Mouse (Mus musculus): ENCODE data around the gene Arid4b.

The Arid4b gene

DNA sequence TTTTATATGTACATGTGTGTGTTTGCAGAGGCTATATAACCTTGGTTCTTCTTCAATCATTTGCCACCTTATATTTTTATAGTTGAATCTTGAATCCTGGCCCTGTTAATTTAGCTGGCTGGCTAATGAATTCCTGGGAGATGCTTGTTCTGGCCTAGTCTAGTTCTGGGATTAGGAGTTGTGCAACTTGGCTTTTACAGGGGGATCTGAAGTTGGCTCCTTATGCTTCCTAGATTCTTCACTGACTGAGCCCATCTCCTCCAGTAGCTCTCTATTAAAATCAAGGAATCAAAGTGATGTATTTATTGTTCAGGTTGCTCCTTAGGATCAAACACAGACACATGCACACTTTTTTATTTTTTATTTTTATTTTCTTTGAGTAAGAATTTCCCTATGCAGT, 3.5 kb upstream of the Arid4b start:
- in situ Hi-C loops (cut with MboI, MseI) = loop anchor here in 1 of 2 experiments (25.0 kb wide), 1 partner anchor 553 kb away; the partner anchor contains the start of genes Mrpl32 and Psma2

DNA sequence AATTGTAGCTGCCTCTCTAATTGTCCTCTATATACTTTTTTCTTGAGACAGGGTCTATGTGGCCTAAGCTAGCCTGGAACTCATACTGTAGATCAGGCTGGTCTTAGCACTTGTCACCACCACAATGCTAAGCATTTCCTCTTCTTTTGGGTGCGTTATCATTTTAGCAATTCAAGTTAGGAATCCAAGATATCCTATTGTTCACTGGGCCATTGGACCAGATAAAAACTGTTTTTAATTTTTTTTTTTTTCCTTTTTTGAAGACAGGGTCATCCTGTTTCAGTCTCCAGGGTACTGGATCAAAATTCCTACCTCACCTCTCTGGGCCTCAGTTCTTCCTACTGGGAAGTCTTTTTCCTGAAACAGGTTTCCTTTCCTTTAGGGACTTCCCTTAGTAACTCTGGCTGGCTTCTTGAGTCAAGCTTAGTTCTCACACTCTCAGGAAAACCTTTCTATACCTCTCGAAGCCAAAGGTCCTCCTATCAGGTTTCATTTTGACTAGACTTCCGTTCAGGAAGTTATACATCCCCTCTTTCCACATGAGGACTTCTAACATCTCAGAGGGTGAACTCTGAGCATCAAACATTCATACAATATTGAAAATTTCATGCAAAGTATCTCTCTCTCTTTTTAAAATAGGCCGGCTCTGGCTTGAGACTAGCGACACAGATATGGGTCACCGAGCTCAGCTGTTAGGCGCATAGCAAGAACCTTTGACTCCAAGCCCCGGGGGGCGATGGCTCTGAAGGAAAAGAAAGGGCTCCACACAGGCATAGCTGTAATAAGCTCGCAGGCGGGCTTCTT, 621 bp upstream of the Arid4b start:
- in situ Hi-C loops (cut with MboI, MseI) = loop anchor here (5.0 to 25.0 kb wide), 2 partner anchors 550 to 560 kb away; partner anchors contain the start of genes Mrpl32 (in 1 of the 2) and Psma2 (in 1 of the 2)

DNA sequence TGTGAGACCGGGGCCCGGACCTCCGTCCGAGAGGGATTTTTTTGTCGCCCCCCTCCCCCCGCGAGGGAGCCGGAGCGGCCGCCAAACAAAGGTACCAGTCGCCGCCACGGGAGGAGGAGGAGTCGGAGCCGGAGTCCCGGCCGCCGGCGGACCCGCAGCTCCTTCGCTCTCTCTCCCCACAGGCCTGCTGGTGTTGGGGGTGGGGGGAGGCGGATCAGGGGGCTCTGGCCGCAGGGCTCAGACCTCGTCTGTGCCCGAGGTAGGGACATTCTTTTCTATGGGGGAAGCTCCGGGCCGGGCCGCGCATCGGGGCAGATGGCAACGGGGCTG, 875 bp downstream of the Arid4b start:
- in situ Hi-C loops (cut with MboI, MseI) = loop anchor here (5.0 to 25.0 kb wide), 2 partner anchors 548 to 558 kb away; partner anchors contain the start of genes Mrpl32 (in 1 of the 2) and Psma2 (in 1 of the 2)

GRCm38 (mm10) chr13:14064341-14065027, 1.5 kb downstream of the Arid4b start:
- in situ Hi-C loops (cut with MboI, MseI) = loop anchor here (5.0 to 25.0 kb wide), 3 partner anchors 38 to 558 kb away; partner anchors contain the start of genes Mrpl32 (in 1 of the 2) and Psma2 (in 1 of the 2)

- in situ Hi-C loops (cut with MboI, MseI) = loop anchor here (5.0 to 25.0 kb wide), 2 partner anchors 37 to 547 kb away; partner anchors contain the start of genes Mrpl32 (in 1 of the 2) and Psma2 (in 1 of the 2)
Measured at GRCm38 (mm10) chr13:14065028-14065380, 2.0 kb downstream of the Arid4b start.

DNA sequence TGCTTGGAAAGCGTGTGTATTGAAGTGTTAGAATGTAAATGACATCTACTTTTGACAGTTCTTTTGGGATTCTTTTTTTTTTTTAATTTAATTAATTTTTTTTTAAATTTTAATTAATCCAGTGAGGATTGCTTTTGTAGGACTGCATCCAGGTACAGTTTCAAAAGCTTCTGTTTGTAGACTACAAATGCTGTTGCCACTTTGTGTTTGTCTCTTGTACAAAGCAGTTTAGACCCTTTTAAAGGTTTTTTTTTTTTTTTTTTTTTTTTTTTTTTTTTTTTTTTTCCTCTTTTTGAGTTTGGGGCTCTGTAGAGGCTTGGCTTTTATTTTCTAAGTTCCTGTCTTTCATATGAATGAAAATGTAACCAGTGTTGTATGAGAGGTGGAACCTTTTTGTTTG, 2.7 kb downstream of the Arid4b start:
- in situ Hi-C loops (cut with MboI, MseI) = loop anchor here (5.0 to 25.0 kb wide), 2 partner anchors 37 to 547 kb away; partner anchors contain the start of genes Mrpl32 (in 1 of the 2) and Psma2 (in 1 of the 2)

GRCm38 (mm10) chr13:14068035-14068434, 5.0 kb downstream of the Arid4b start:
- in situ Hi-C loops (cut with MboI, MseI) = loop anchor here (5.0 to 25.0 kb wide), 2 partner anchors 34 to 544 kb away; partner anchors contain the start of genes Mrpl32 (in 1 of the 2) and Psma2 (in 1 of the 2)

- in situ Hi-C loops (cut with MboI, MseI) = loop anchor here (5.0 to 25.0 kb wide), 2 partner anchors 33 to 543 kb away; partner anchors contain the start of genes Mrpl32 (in 1 of the 2) and Psma2 (in 1 of the 2)
Measured at GRCm38 (mm10) chr13:14069291-14069690, 6.3 kb downstream of the Arid4b start.

- in situ Hi-C loops (cut with MboI, MseI) = loop anchor here in 1 of 2 experiments (25.0 kb wide), 1 partner anchor 538 kb away; the partner anchor contains the start of genes Mrpl32 and Psma2
Measured at GRCm38 (mm10) chr13:14074371-14074770, 11.3 kb downstream of the Arid4b start.

- in situ Hi-C loops (cut with MboI, MseI) = no loop called here
Measured at GRCm38 (mm10) chr13:14075326-14075725, 12.3 kb downstream of the Arid4b start.

DNA sequence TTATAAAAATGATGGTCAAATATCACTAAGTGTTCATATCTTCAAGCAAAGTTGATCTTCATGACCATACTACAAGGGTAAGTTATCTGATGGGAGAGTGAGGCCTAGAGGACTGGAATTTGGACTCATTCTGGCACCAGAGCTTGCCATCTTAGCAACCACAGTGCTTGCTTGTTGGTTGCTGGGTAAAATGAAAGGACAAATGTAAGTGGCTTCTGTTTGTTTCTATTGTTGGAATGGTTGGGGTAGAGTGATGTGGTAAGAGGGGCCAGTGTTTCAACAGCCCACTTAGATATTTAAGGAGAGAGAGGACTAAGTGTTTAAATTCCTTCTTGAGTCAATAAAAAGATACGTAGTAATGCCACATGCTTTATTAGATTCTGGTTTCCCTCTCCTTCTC, 25.6 kb downstream of the Arid4b start:
- in situ Hi-C loops (cut with MboI, MseI) = no loop called here

GRCm38 (mm10) chr13:14103026-14103425, 40.0 kb downstream of the Arid4b start:
- in situ Hi-C loops (cut with MboI, MseI) = loop anchor here in 1 of 2 experiments (5.0 kb wide), 1 partner anchor 36 kb away; no protein-coding TSS in a partner anchor

GRCm38 (mm10) chr13:14110154-14110873, 47.3 kb downstream of the Arid4b start:
- in situ Hi-C loops (cut with MboI, MseI) = no loop called here

- in situ Hi-C loops (cut with MboI, MseI) = no loop called here
Measured at GRCm38 (mm10) chr13:14111146-14111545, 48.1 kb downstream of the Arid4b start.

DNA sequence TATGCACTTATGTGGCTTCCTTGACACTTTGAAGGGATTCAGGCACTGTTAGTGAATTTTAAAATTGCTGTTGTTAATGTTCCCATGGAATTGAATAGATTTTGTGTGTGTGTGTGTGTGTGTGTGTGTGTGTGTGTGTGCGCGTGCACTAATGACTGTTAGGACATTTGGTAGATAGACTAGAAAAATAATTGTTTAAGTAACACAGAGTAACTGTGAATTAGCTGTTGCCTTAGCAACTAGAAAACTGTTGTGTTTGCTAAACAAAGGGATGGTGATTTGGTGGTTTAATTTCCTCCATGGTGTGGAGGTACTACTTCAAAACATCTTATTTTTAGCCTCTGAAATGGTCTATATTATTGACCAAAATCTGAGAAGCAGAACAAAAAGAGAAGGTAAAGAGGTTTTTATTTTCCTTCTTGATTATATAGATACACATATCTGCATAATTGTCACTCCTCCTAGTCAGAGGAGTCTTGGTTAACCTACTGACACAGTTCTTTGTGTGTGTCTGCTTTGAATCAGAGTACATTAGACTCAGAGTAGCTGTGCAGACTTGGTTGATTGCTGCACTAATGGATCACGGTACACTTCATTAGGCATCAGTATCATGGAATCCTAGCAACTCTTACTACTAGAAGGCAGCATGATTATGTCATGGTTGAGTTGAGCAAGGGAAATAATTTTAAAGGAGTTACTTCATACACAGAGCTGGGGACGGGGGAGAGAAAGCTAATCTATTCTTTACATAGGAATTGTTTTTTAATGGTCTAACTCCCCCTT, 50.9 kb downstream of the Arid4b start:
- in situ Hi-C loops (cut with MboI, MseI) = no loop called here

GRCm38 (mm10) chr13:14115805-14116204, 52.8 kb downstream of the Arid4b start:
- in situ Hi-C loops (cut with MboI, MseI) = no loop called here

GRCm38 (mm10) chr13:14131651-14132050, 68.6 kb downstream of the Arid4b start:
- in situ Hi-C loops (cut with MboI, MseI) = no loop called here

DNA sequence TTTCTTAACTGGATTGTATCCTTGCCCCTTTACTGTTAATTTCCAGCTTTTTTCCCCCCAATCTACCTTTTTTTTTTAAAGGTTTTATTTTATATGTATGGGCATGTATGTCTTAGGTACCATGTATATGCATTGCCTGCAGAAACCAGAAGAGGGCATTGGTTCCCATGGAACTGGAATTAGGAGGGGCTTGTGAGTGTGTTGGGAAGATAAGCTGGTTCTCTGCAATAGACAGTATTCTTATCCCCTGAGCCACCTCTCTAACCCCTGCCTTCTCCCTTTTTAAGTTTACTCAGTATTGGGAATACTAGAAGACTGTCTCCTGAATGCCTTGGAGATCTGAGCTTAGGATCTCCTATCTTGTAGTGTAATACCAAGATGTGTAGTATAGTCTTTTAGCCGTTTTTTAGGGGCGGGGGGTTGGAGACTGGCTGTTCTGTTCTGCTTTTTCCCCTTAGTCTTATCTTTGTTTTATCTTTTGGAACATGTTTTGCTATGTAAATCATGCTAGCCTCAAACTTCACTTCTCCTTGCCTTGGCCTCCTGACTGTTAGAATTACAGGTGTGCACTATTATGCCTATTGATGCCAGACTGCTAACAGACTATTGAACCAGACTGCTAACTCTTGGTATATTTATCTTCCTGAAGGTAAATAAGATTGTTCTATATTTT, 79.4 kb downstream of the Arid4b start:
- in situ Hi-C loops (cut with MboI, MseI) = loop anchor here in 1 of 2 experiments (10.0 kb wide), 1 partner anchor 648 kb away; no protein-coding TSS in a partner anchor

DNA sequence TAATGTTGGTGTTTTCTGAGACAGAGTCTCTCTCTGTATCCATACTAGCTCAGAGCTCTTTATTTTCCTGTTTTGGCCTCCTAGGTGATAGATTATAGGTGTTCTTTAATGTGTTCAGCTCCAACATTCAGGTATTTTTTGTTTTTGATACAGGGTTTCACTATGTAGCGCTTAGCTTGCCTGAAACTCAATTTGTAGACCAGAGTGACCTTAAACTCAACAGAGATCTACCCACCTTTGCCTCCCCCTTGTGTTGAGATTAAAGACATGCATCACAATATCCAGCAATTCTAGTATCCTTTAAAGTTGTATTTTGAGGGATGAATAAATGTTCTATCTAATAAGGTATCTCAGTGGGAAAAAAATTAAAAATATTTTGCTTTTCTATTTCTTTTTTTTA, 115.0 kb downstream of the Arid4b start:
- in situ Hi-C loops (cut with MboI, MseI) = no loop called here

DNA sequence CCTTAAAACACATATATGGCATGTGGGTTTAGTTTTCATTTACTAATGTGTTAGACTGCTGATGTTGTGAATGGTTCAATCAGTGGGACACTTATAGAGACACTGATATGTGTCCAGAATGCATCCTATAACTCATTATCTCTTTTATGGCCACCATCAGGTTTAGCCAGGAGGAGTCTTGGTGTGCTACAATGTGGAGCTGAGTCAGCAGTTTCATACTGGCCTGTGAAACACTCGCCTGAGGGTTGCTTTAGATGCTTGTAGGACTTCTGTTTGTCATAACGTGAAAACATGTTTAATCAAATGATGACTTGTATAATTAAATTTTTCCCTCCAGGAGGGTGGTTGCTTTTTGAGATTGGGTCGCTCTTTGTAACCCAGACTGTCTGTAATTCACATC, 116.6 kb downstream of the Arid4b start:
- in situ Hi-C loops (cut with MboI, MseI) = no loop called here
